Mouse (Mus musculus): ENCODE measurements around the gene Cryz. TPM values are rescaled to one million over a fixed set of nuclear protein-coding genes. Genes with fewer than 3 reads are reported as not detected.
"Not testable (repeated sequence)": the region's sequence is repeated elsewhere in the genome, so short reads cannot be mapped to it uniquely, and the experiment has no call there.

The Cryz gene
- polyA plus RNA-seq, 1 experiment = 4.5 TPM

DNA sequence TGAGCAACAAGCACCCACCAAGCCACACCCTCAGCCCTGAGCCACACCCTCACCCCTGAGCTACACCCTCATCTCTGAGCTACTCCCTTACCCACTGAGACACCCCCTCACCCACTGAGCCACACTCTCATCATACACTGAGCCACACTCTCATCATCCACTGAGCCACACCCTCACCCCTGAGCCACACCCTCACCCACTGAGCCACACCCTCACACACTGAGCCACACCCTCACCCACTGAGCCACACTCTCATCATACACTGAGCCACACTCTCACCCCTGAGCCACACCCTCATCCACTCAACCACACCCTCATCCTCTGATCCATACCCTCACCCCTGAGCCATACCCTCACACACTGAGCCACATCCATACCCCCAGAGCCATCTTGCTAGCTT, 31.8 kb downstream of the Cryz start:
- H3K27ac ChIP-seq (ENCODE audit: control insufficient read depth, insufficient read depth, low read depth, low read length, poor library complexity) = no peak overlapping the region

GRCm38 (mm10) chr3:154631281-154631680, 34.8 kb downstream of the Cryz start:
- H3K4me1 ChIP-seq (ENCODE audit: control insufficient read depth, insufficient read depth, low read length); H3K4me3 ChIP-seq (replicated peaks; ENCODE audit: control insufficient read depth, low read depth, low read length); H3K27ac ChIP-seq (ENCODE audit: control insufficient read depth, insufficient read depth, low read depth, low read length, poor library complexity): not testable (repeated sequence)
- 71% methylated on average over 2 of the region's 2 CpGs for WGBS

More for the DNA sequence above, 31.8 kb downstream of the Cryz start:
- Histone ChIP-seq H3K4me1 (ENCODE audit: control insufficient read depth, insufficient read depth, low read length) (no peaks in the 10 kb centered on the region; the same call in 1 of the 2 replicates), H3K4me3 (replicated peaks; ENCODE audit: control insufficient read depth, low read depth, low read length) (no peak overlapping the region)
- no peak for TF ChIP-seq CTCF (IDR thresholded peaks at IDR 0.05; ENCODE audit: control insufficient read depth, insufficient read depth, low read length)
- no peak for TF ChIP-seq POLR2A (IDR thresholded peaks at IDR 0.05; ENCODE audit: borderline replicate concordance, control insufficient read depth, low read depth, low read length)

DNA sequence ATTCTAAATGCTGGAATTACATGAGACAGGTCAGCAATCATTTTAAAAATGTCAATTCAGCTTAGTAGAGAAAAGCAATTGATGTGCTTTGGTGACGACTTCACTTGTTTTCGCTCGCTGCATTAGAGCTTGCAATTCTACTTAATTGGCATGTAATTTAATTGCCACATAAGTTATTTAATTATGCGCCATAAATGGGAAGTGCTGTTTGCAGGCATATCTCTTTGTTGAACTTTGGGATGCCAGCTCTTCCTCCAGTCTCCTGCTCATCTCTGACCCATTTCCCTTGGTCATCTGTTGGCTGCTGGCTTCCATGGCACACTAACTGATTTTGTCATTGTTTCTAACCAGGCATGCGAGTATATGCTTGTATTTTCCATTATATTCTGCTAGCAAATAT, 36.6 kb downstream of the Cryz start:
- Histone ChIP-seq H3K27ac (ENCODE audit: control insufficient read depth, insufficient read depth, low read depth, low read length, poor library complexity) (no peak overlapping the region), H3K4me1 (ENCODE audit: control insufficient read depth, insufficient read depth, low read length) (no peaks in the 10 kb centered on the region; the same call in 1 of the 2 replicates), H3K4me3 (replicated peaks; ENCODE audit: control insufficient read depth, low read depth, low read length) (no peak overlapping the region)
- WGBS = 87% methylated on average over 5 of the region's 5 CpGs
- no peak for TF ChIP-seq POLR2A (IDR thresholded peaks at IDR 0.05; ENCODE audit: borderline replicate concordance, control insufficient read depth, low read depth, low read length)
- TF ChIP-seq CTCF (IDR thresholded peaks at IDR 0.05; ENCODE audit: control insufficient read depth, insufficient read depth, low read length) = no peak

- Histone ChIP-seq H3K27ac (ENCODE audit: control insufficient read depth, insufficient read depth, low read depth, low read length, poor library complexity) (no peak overlapping the region), H3K4me3 (replicated peaks; ENCODE audit: control insufficient read depth, low read depth, low read length) (no peak overlapping the region), H3K4me1 (ENCODE audit: control insufficient read depth, insufficient read depth, low read length) (no peaks in the 10 kb centered on the region)
- WGBS = 47% methylated on average over 29 of the region's 29 CpGs
- TF ChIP-seq CTCF (IDR thresholded peaks at IDR 0.05; ENCODE audit: control insufficient read depth, insufficient read depth, low read length) (no peak), POLR2A (IDR thresholded peaks at IDR 0.05; ENCODE audit: borderline replicate concordance, control insufficient read depth, low read depth, low read length) (no peak)
Measured at GRCm38 (mm10) chr3:154646638-154647442, 50.3 kb downstream of the Cryz start.

DNA sequence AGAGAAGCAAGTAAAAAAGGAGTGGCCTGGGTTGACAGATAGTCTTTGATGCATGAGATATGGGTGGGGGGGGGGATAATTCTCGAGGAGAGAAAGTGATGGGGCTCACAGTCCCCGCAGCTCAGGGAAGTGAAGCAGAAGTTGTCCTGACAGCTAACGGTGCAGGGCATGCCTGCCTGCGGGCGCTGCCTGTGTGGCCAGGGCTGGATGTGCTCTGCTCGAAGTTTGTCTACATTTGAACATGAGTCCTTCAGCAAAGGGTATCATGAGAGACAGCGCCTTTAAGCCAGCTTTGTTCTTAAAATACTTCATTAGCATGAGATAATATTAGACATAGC, 50.9 kb downstream of the Cryz start:
- no peak overlapping the region for H3K4me3 ChIP-seq (replicated peaks; ENCODE audit: control insufficient read depth, low read depth, low read length)
- no peak overlapping the region for H3K27ac ChIP-seq (ENCODE audit: control insufficient read depth, insufficient read depth, low read depth, low read length, poor library complexity)
- TF ChIP-seq POLR2A (IDR thresholded peaks at IDR 0.05; ENCODE audit: borderline replicate concordance, control insufficient read depth, low read depth, low read length) = no peak
- no peak for TF ChIP-seq CTCF (IDR thresholded peaks at IDR 0.05; ENCODE audit: control insufficient read depth, insufficient read depth, low read length)
- no peaks in the 10 kb centered on the region for H3K4me1 ChIP-seq (ENCODE audit: control insufficient read depth, insufficient read depth, low read length)
- 50% methylated on average over 7 of the region's 7 CpGs for WGBS

DNA sequence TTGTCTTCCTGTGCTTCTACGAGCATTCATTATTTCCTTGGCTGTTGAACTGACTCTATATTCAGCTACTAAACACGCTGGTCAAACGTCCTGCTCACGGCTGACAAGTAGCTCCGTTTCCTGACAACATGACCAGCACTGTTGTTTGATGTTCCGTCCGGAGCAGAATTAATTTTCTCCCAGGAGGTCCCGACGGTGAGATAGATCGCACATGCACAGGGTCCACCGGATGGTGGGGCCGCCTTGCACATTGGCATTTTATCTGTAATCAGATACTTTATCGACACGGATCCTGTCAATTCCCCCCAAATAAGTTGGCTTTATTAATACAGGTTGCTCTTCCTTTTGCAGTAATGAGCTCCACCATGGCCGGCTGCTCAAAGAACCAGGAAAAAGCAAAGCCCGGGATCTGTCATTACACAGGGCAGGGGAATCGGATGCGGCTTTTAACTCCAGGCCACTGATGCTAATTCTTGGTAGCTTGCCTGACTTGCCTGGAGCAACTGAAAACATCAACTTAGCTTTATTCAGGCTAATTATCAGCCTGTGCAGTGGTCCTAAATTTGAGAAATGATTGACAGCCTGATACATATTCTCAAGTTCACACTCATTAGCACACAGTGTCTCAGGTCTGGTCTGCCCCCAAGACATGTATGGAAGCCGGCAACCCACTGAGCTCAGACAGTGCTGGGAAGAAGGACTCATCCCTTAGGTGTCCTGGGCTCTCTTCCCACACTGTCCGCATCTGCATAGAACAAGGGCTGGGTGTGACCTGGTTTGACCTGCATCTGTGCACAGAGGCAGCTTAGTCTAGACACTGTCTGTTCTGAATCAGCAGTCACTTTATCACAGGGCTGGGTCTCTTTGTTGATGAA, 53.1 kb downstream of the Cryz start:
- Histone ChIP-seq H3K27ac (ENCODE audit: control insufficient read depth, insufficient read depth, low read depth, low read length, poor library complexity) (no peak overlapping the region), H3K4me1 (ENCODE audit: control insufficient read depth, insufficient read depth, low read length) (no peaks in the 10 kb centered on the region), H3K4me3 (replicated peaks; ENCODE audit: control insufficient read depth, low read depth, low read length) (no peak overlapping the region)
- WGBS = 77% methylated on average over 20 of the region's 20 CpGs
- no peak for TF ChIP-seq CTCF (IDR thresholded peaks at IDR 0.05; ENCODE audit: control insufficient read depth, insufficient read depth, low read length)

DNA sequence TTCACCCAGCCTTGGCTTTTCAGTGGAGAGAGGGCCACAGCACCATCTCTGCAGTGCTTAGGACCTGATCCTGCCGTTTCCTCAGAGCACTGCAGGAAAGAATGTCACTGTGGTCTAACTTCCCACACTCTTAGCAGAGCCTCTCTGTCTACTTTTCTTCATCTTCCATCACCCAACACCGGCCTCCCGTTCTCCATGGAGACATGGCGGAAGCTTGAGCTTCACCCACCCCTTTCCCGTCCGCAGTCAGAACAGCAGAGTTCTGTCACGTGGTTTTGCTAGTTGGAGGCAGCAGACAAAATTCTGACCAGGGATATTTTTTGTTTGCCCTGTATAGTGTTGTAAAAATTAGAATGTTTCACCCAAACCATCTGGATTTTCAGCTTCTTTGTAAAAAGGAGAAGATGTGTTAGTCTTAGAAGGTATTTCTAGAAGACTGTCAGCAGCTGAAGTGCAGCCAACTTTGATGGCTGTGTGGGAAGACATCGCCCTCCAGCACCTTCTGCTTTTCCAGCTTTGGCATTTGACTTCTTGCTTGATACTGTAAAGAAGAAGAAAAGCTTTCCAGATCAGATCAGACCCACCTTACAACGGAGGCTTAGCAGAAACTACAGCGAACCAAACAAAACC, 54.8 kb downstream of the Cryz start:
- H3K4me1 ChIP-seq (ENCODE audit: control insufficient read depth, insufficient read depth, low read length) = no peaks in the 10 kb centered on the region
- TF ChIP-seq POLR2A (IDR thresholded peaks at IDR 0.05; ENCODE audit: borderline replicate concordance, control insufficient read depth, low read depth, low read length) (no peak), CTCF (IDR thresholded peaks at IDR 0.05; ENCODE audit: control insufficient read depth, insufficient read depth, low read length) (no peak)
- H3K4me3 ChIP-seq (replicated peaks; ENCODE audit: control insufficient read depth, low read depth, low read length) = no peak overlapping the region
- WGBS = 72% methylated on average over 10 of the region's 10 CpGs
- H3K27ac ChIP-seq (ENCODE audit: control insufficient read depth, insufficient read depth, low read depth, low read length, poor library complexity) = no peak overlapping the region

All from bone marrow, adult 2 months (tissue).